Mouse (Mus musculus) G1E-ER4 (cell line): ENCODE data around the gene Errfi1. TPM values are rescaled to one million over a fixed set of nuclear protein-coding genes. Genes with fewer than 3 reads are reported as not detected.

ENCODE experiments used
- GATA1 ChIP-seq: IDR thresholded peaks from one replicate; pipeline ENCODE4 v1.8.0; 2012; ENCODE audit warnings: low read length, inconsistent platforms
- polyA plus RNA-seq: library from polyadenylated mRNA; stranded (reverse); fragments of >175 nt; gene quantifications from 2 replicates; pipeline ENCODE4 v1.2.3, GENCODE M21; 2012

Errfi1 gene
- polyA plus RNA-seq, 1 experiment = not detected

GRCm38 (mm10) chr4:150917336-150918027, 63.8 kb downstream of the Errfi1 start:
- TF ChIP-seq GATA1 = no peak

Other genes starting within 250 kb of the Errfi1 start
- not detected in 2 replicates for gene Slc45a1, start 201.7 kb upstream of the Errfi1 start, polyA plus RNA-seq
- 389 and 427 TPM in 2 replicates for gene Park7, start 60.5 kb downstream of the Errfi1 start, polyA plus RNA-seq
- gene Tnfrsf9, start 60.6 kb downstream of the Errfi1 start, polyA plus RNA-seq = not detected in 2 replicates
- not detected in 2 replicates for gene Uts2, start 143.2 kb downstream of the Errfi1 start, polyA plus RNA-seq
- gene Per3, start 190.7 kb downstream of the Errfi1 start, polyA plus RNA-seq = 2.6 and 3.4 TPM in 2 replicates
- gene Vamp3, start 204.0 kb downstream of the Errfi1 start, polyA plus RNA-seq = 4.1 and 6.8 TPM in 2 replicates
- not detected in 2 replicates for gene Gm13090, start 235.7 kb downstream of the Errfi1 start, polyA plus RNA-seq